Mouse (Mus musculus): Measurements from ENCODE around the gene Tmem14a. TPM values are rescaled to one million over a fixed set of nuclear protein-coding genes. Genes with fewer than 3 reads are reported as not detected.
"Not testable (repeated sequence)": the region's sequence is repeated elsewhere in the genome, so short reads cannot be mapped to it uniquely, and the experiment has no call there.

Gene Tmem14a
- total and polyA plus RNA-seq, 3 experiments = 1.6 to 4.3 (median 2.8) TPM

DNA sequence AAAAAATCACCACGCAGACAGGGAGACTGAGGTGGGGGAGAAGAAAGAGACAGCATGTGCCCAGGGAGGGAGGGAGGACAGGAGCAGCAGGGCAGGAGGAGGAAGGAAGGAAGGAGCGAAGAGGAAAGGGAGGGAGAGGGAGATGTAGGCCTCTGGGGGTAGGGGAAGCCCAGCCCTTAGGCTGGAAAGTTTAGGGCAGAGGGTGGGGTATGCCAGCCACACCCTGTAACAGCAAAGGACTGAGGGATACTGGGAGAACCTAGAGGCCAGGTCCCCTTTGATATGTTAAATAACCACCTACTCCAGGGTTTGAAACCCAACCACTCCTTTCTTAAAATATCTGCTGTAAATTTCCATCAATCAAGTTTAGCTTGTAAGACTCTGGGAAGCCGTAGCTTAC lies 38.0 kb downstream of the Tmem14a start:
- in situ Hi-C loops (cut with MboI; ENCODE audit: low pct_ligation_motif_present, low pct_unique_long_range_greater_than_20kb, low sequenced_read_pairs) (no loop called here), dilution Hi-C loops (cut with MboI; ENCODE audit: extremely low pct_ligation_motif_present, extremely low pct_unique_long_range_greater_than_20kb, low sequenced_read_pairs) (no loop called here)
- no peaks in the 10 kb centered on the region for H3K4me1 ChIP-seq (ENCODE audit: control insufficient read depth in 1 of 2, insufficient read depth in 2 of 2)
- TF ChIP-seq JUND (conservative IDR thresholded peaks at IDR 0.05; ENCODE audit: low read depth, low read length) (no peak), USF1 (IDR thresholded peaks at IDR 0.05; ENCODE audit: low read depth, low read length) (no peak), KAT2A (IDR thresholded peaks at IDR 0.05; ENCODE audit: insufficient replicate concordance, low read length) (no peak), SIN3A (IDR thresholded peaks at IDR 0.05; ENCODE audit: low read length) (no peak), GABPA (IDR thresholded peaks at IDR 0.05; ENCODE audit: insufficient replicate concordance, low read depth, low read length) (no peak), EP300 (IDR thresholded peaks at IDR 0.05; ENCODE audit: low read length) (no peak), NELFE (IDR thresholded peaks at IDR 0.05; ENCODE audit: low read depth, low read length) (no peak), USF2 (conservative IDR thresholded peaks at IDR 0.05; ENCODE audit: low read depth, low read length) (no peak), PAX5 (IDR thresholded peaks at IDR 0.05; ENCODE audit: low read length) (no peak), IRF4 (IDR thresholded peaks at IDR 0.05; ENCODE audit: low read depth, low read length) (no peak), ZC3H11A (IDR thresholded peaks at IDR 0.05; ENCODE audit: low read depth, low read length) (no peak), CTCF (conservative IDR thresholded peaks at IDR 0.05 in 1 of 2, IDR thresholded peaks at IDR 0.05 in 1 of 2; ENCODE audit: low read depth in 2 of 2, low read length in 2 of 2) (no peak)
- H3K9me3 ChIP-seq (replicated peaks; ENCODE audit: low read length) = no peaks in the 10 kb centered on the region
- H3K4me3 ChIP-seq (replicated peaks in 1 of 3; ENCODE audit: low read depth in 2 of 3, low read length in 2 of 3, poor library complexity in 1 of 3) = no peak overlapping the region
- no peaks in the 10 kb centered on the region for H3K27me3 ChIP-seq (replicated peaks)
- H3K4me2 ChIP-seq (ENCODE audit: insufficient read depth, low read depth, poor library complexity, severe bottlenecking) = no peak overlapping the region
- H3K79me2 ChIP-seq (replicated peaks; ENCODE audit: control insufficient read depth, extremely low read depth, insufficient read depth, poor library complexity, severe bottlenecking) = no peaks in the 10 kb centered on the region
- H3K36me3 ChIP-seq (replicated peaks in 1 of 2; ENCODE audit: control insufficient read depth in 1 of 2, insufficient read depth in 1 of 2, low read length in 1 of 2) = no peaks in the 10 kb centered on the region
- no peak overlapping the region for H3K27ac ChIP-seq (ENCODE audit: insufficient read depth, low read depth)
- no peak overlapping the region for H3K9ac ChIP-seq (ENCODE audit: insufficient read depth, low read depth)
- no peak for DNase-seq (ENCODE audit: extremely low read depth)

DNA sequence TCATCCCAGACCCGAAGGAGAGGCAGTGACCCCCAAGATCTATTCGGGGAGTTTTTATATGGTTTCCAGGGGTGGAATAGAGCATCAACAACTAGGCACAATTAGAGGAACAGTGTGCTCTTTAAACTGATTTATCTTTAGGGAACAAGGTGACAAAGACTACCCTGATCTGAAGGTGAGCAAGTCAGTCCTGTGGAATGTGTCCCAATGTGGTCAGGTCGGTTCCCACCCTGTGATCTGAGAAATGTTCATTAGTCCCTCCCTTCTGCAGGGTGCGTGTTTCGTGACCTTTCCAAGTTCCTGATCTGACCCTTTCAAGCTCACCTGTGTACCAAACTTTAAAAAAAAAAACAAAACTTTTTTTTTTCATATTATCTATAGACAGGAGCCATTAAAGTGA lies 38.5 kb downstream of the Tmem14a start:
- Histone ChIP-seq H3K27me3 (replicated peaks) (no peaks in the 10 kb centered on the region), H3K9ac (ENCODE audit: insufficient read depth, low read depth) (no peak overlapping the region), H3K27ac (ENCODE audit: insufficient read depth, low read depth) (no peak overlapping the region), H3K4me3 (replicated peaks in 1 of 3; ENCODE audit: low read depth in 2 of 3, low read length in 2 of 3, poor library complexity in 1 of 3) (no peak overlapping the region), H3K9me3 (replicated peaks; ENCODE audit: low read length) (no peaks in the 10 kb centered on the region), H3K4me1 (ENCODE audit: control insufficient read depth in 1 of 2, insufficient read depth in 2 of 2) (no peaks in the 10 kb centered on the region), H3K4me2 (ENCODE audit: insufficient read depth, low read depth, poor library complexity, severe bottlenecking) (no peak overlapping the region), H3K79me2 (replicated peaks; ENCODE audit: control insufficient read depth, extremely low read depth, insufficient read depth, poor library complexity, severe bottlenecking) (no peaks in the 10 kb centered on the region), H3K36me3 (replicated peaks in 1 of 2; ENCODE audit: control insufficient read depth in 1 of 2, insufficient read depth in 1 of 2, low read length in 1 of 2) (no peaks in the 10 kb centered on the region)
- TF ChIP-seq MYC (IDR thresholded peaks at IDR 0.05; ENCODE audit: low read depth, low read length) (no peak), CHD1 (IDR thresholded peaks at IDR 0.05; ENCODE audit: low read depth, low read length) (no peak), TCF12 (IDR thresholded peaks at IDR 0.05; ENCODE audit: low read depth, low read length) (no peak), ZMIZ1 (IDR thresholded peaks at IDR 0.05; ENCODE audit: low read depth, low read length) (no peak), POLR2A (IDR thresholded peaks at IDR 0.05; ENCODE audit: low read depth, low read length) (no peak), GABPA (IDR thresholded peaks at IDR 0.05; ENCODE audit: insufficient replicate concordance, low read depth, low read length) (no peak), MAX (IDR thresholded peaks at IDR 0.05; ENCODE audit: low read length) (no peak), RCOR1 (conservative IDR thresholded peaks at IDR 0.05; ENCODE audit: low read depth, low read length) (no peak), RAD21 (IDR thresholded peaks at IDR 0.05; ENCODE audit: low read depth, low read length) (no peak), SMC3 (IDR thresholded peaks at IDR 0.05; ENCODE audit: low read depth, low read length) (no peak), UBTF (IDR thresholded peaks at IDR 0.05; ENCODE audit: low read depth, low read length) (no peak), SIN3A (IDR thresholded peaks at IDR 0.05; ENCODE audit: low read length) (no peak), EP300 (IDR thresholded peaks at IDR 0.05; ENCODE audit: low read length) (no peak), ELF1 (IDR thresholded peaks at IDR 0.05; ENCODE audit: low read depth, low read length) (no peak), USF2 (conservative IDR thresholded peaks at IDR 0.05; ENCODE audit: low read depth, low read length) (no peak), MAFK (IDR thresholded peaks at IDR 0.05; ENCODE audit: insufficient replicate concordance, low read length) (no peak), ZC3H11A (IDR thresholded peaks at IDR 0.05; ENCODE audit: low read depth, low read length) (no peak), BHLHE40 (IDR thresholded peaks at IDR 0.05; ENCODE audit: low read depth, low read length) (no peak), ETS1 (conservative IDR thresholded peaks at IDR 0.05; ENCODE audit: low read depth, low read length) (no peak), IRF4 (IDR thresholded peaks at IDR 0.05; ENCODE audit: low read depth, low read length) (no peak)
- dilution Hi-C loops (cut with MboI; ENCODE audit: extremely low pct_ligation_motif_present, extremely low pct_unique_long_range_greater_than_20kb, low sequenced_read_pairs) (no loop called here), in situ Hi-C loops (cut with MboI; ENCODE audit: low pct_ligation_motif_present, low pct_unique_long_range_greater_than_20kb, low sequenced_read_pairs) (no loop called here)
- no peak for DNase-seq (ENCODE audit: extremely low read depth)

DNA sequence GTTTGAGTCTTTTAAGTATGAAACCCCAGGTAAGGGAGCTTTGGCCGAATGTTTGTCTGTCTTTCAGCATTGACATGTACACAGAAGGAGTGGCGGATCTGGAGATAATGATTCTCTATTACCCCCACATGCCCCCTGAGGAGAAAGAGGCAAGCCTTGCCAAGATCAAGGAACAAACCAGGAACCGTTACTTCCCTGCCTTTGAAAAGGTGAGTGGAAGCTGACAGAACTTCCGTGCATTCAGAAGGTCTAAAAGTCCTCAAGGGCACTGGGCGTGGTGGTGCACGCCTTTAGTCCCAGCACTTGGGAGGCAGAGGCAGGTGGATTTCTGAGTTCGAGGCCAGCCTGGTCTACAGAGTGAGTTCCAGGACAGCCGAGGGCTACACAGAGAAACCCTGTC lies 41.6 kb downstream of the Tmem14a start:
- H3K27ac ChIP-seq (ENCODE audit: insufficient read depth, low read depth); DNase-seq (ENCODE audit: extremely low read depth); H3K9ac ChIP-seq (ENCODE audit: insufficient read depth, low read depth); H3K4me1 ChIP-seq (ENCODE audit: control insufficient read depth in 1 of 2, insufficient read depth in 2 of 2); H3K27me3 ChIP-seq (replicated peaks); dilution Hi-C loops (cut with MboI; ENCODE audit: extremely low pct_ligation_motif_present, extremely low pct_unique_long_range_greater_than_20kb, low sequenced_read_pairs); H3K4me3 ChIP-seq (replicated peaks in 1 of 3; ENCODE audit: low read depth in 2 of 3, low read length in 2 of 3, poor library complexity in 1 of 3); H3K9me3 ChIP-seq (replicated peaks; ENCODE audit: low read length); H3K36me3 ChIP-seq (replicated peaks in 1 of 2; ENCODE audit: control insufficient read depth in 1 of 2, insufficient read depth in 1 of 2, low read length in 1 of 2); in situ Hi-C loops (cut with MboI; ENCODE audit: low pct_ligation_motif_present, low pct_unique_long_range_greater_than_20kb, low sequenced_read_pairs); H3K79me2 ChIP-seq (replicated peaks; ENCODE audit: control insufficient read depth, extremely low read depth, insufficient read depth, poor library complexity, severe bottlenecking): not testable (repeated sequence)
- peak overlapping the region; percentile 15; the same call in 1 of the 2 replicates for H3K4me2 ChIP-seq (ENCODE audit: insufficient read depth, low read depth, poor library complexity, severe bottlenecking)

Measured in CH12.LX (cell line).